Mouse (Mus musculus) hindbrain, embryonic 15.5 days (tissue): Measurements from ENCODE around the gene Ephx1. TPM values are rescaled to one million over a fixed set of nuclear protein-coding genes. Genes with fewer than 3 reads are reported as not detected.

Experiments used
- polyA plus RNA-seq: library from polyadenylated mRNA; unstranded; fragments of >200 nt; fragmentation: Nextera tagmentation; extraction: Ambion mirVana; gene quantifications from 2 replicates; pipeline ENCODE4 v1.2.1, GENCODE M21; 2015

The Ephx1 gene
- polyA plus RNA-seq, 1 experiment from 2014 or later: 8.3 TPM

Other genes starting within 250 kb of the Ephx1 start
- 2,665 and 2,688 TPM in 2 replicates for gene H3f3a, start 207.0 kb downstream of the Ephx1 start, polyA plus RNA-seq
- 26.6 and 29.3 TPM in 2 replicates for gene Sde2, start 169.8 kb downstream of the Ephx1 start, polyA plus RNA-seq
- gene Lefty2, start 127.8 kb downstream of the Ephx1 start, polyA plus RNA-seq: 3.4 TPM in 2 replicates
- 73.6 and 83.6 TPM in 2 replicates for gene Pycr2, start 116.6 kb downstream of the Ephx1 start, polyA plus RNA-seq
- gene Lefty1, start 85.9 kb downstream of the Ephx1 start, polyA plus RNA-seq: 0.16 and 0.20 TPM in 2 replicates
- gene Tmem63a, start 78.6 kb downstream of the Ephx1 start, polyA plus RNA-seq: 1.8 and 2.4 TPM in 2 replicates
- gene 9130409I23Rik, start 30.3 kb upstream of the Ephx1 start, polyA plus RNA-seq: 0.10 TPM in 1 of 2 replicates, not detected in the other
- gene Nvl, start 123.3 kb upstream of the Ephx1 start, polyA plus RNA-seq: 41.0 and 44.9 TPM in 2 replicates
- 54.4 and 67.4 TPM in 2 replicates for gene Cnih4, start 123.8 kb upstream of the Ephx1 start, polyA plus RNA-seq
- 33.8 and 34.5 TPM in 2 replicates for gene Wdr26, start 191.1 kb upstream of the Ephx1 start, polyA plus RNA-seq